Mouse (Mus musculus): ENCODE measurements around the gene Ubap1l. TPM values are rescaled to one million over a fixed set of nuclear protein-coding genes. Genes with fewer than 3 reads are reported as not detected.
A peak's percentile ranks its signal among the peaks of the same experiment; 100 is the strongest.

The Ubap1l gene
- polyA plus RNA-seq, 1 experiment from 2014 or later = not detected

- TF ChIP-seq CTCF (IDR thresholded peaks at IDR 0.05; ENCODE audit: low read depth) = no peak
- no peak for TF ChIP-seq EP300 (IDR thresholded peaks at IDR 0.05; ENCODE audit: low read depth)
- 82% methylated on average over 2 of the region's 2 CpGs for WGBS (ENCODE audit: insufficient replicate concordance)
- DNase-seq (no peak), ATAC-seq (no peak)
- no peak overlapping the region for H3K4me2 ChIP-seq (ENCODE audit: low read depth, low read length)
- no peaks in the 10 kb centered on the region for H3K36me3 ChIP-seq (replicated peaks; ENCODE audit: insufficient read depth, low read length)
- H3K27ac ChIP-seq (ENCODE audit: low read depth) = no peak overlapping the region
- no peaks in the 10 kb centered on the region for H3K27me3 ChIP-seq (ENCODE audit: insufficient read depth, low read length)
- no peaks in the 10 kb centered on the region for H3K9me3 ChIP-seq (ENCODE audit: low read length)
- no peak overlapping the region for H3K9ac ChIP-seq (replicated peaks)
- no peak overlapping the region for H3K4me3 ChIP-seq (ENCODE audit: low read depth, low read length)
- H3K4me1 ChIP-seq (ENCODE audit: insufficient read depth) = no peaks in the 10 kb centered on the region
Measured at GRCm38 (mm10) chr9:65405184-65405449, 44.3 kb downstream of the Ubap1l start.

GRCm38 (mm10) chr9:65407327-65407726 is 46.5 kb downstream of the Ubap1l start:
- no peak overlapping the region for H3K4me2 ChIP-seq (ENCODE audit: low read depth, low read length)
- H3K36me3 ChIP-seq (replicated peaks; ENCODE audit: insufficient read depth, low read length) = no peaks in the 10 kb centered on the region
- ATAC-seq = no peak
- H3K9me3 ChIP-seq (ENCODE audit: low read length) = no peaks in the 10 kb centered on the region
- no peak overlapping the region for H3K4me3 ChIP-seq (ENCODE audit: low read depth, low read length)
- 75% methylated on average over 5 of the region's 5 CpGs for WGBS (ENCODE audit: insufficient replicate concordance)
- DNase-seq = no peak
- no peak overlapping the region for H3K9ac ChIP-seq (replicated peaks)
- TF ChIP-seq EP300 (IDR thresholded peaks at IDR 0.05; ENCODE audit: low read depth) (no peak), CTCF (IDR thresholded peaks at IDR 0.05; ENCODE audit: low read depth) (no peak)
- no peaks in the 10 kb centered on the region for H3K27me3 ChIP-seq (ENCODE audit: insufficient read depth, low read length)
- no peak overlapping the region for H3K27ac ChIP-seq (ENCODE audit: low read depth)
- no peaks in the 10 kb centered on the region for H3K4me1 ChIP-seq (ENCODE audit: insufficient read depth)

GRCm38 (mm10) chr9:65407861-65408260 is 47.0 kb downstream of the Ubap1l start:
- DNase-seq (no peak), ATAC-seq (no peak)
- Histone ChIP-seq H3K4me1 (ENCODE audit: insufficient read depth) (no peaks in the 10 kb centered on the region), H3K27me3 (ENCODE audit: insufficient read depth, low read length) (no peaks in the 10 kb centered on the region), H3K27ac (ENCODE audit: low read depth) (no peak overlapping the region), H3K4me3 (ENCODE audit: low read depth, low read length) (no peak overlapping the region), H3K9ac (replicated peaks) (no peak overlapping the region), H3K36me3 (replicated peaks; ENCODE audit: insufficient read depth, low read length) (no peaks in the 10 kb centered on the region), H3K9me3 (ENCODE audit: low read length) (no peaks in the 10 kb centered on the region), H3K4me2 (ENCODE audit: low read depth, low read length) (no peak overlapping the region)
- TF ChIP-seq EP300 (IDR thresholded peaks at IDR 0.05; ENCODE audit: low read depth) (no peak), CTCF (IDR thresholded peaks at IDR 0.05; ENCODE audit: low read depth) (no peak)
- WGBS (ENCODE audit: insufficient replicate concordance) = 62% methylated on average over 3 of the region's 3 CpGs

- ATAC-seq (peak; percentile 92), DNase-seq (peak; percentile 26)
- no peak overlapping the region for H3K4me3 ChIP-seq (ENCODE audit: low read depth, low read length)
- no peak overlapping the region for H3K4me2 ChIP-seq (ENCODE audit: low read depth, low read length)
- no peaks in the 10 kb centered on the region for H3K4me1 ChIP-seq (ENCODE audit: insufficient read depth)
- H3K27ac ChIP-seq (ENCODE audit: low read depth) = no peak overlapping the region
- 53% methylated on average over 5 of the region's 5 CpGs for WGBS (ENCODE audit: insufficient replicate concordance)
- H3K27me3 ChIP-seq (ENCODE audit: insufficient read depth, low read length) = no peaks in the 10 kb centered on the region
- H3K9ac ChIP-seq (replicated peaks) = no peak overlapping the region
- no peaks in the 10 kb centered on the region for H3K9me3 ChIP-seq (ENCODE audit: low read length)
- TF ChIP-seq EP300 (IDR thresholded peaks at IDR 0.05; ENCODE audit: low read depth) (no peak), CTCF (IDR thresholded peaks at IDR 0.05; ENCODE audit: low read depth) (no peak)
- no peaks in the 10 kb centered on the region for H3K36me3 ChIP-seq (replicated peaks; ENCODE audit: insufficient read depth, low read length)
Measured at GRCm38 (mm10) chr9:65408871-65409295, 48.0 kb downstream of the Ubap1l start.

GRCm38 (mm10) chr9:65410378-65410777 is 49.5 kb downstream of the Ubap1l start:
- no peak overlapping the region for H3K9ac ChIP-seq (replicated peaks)
- ATAC-seq = no peak
- H3K27me3 ChIP-seq (ENCODE audit: insufficient read depth, low read length) = no peaks in the 10 kb centered on the region
- no peak overlapping the region for H3K4me2 ChIP-seq (ENCODE audit: low read depth, low read length)
- no peaks in the 10 kb centered on the region for H3K36me3 ChIP-seq (replicated peaks; ENCODE audit: insufficient read depth, low read length)
- WGBS (ENCODE audit: insufficient replicate concordance) = 77% methylated on average over 8 of the region's 8 CpGs
- no peaks in the 10 kb centered on the region for H3K4me1 ChIP-seq (ENCODE audit: insufficient read depth)
- TF ChIP-seq CTCF (IDR thresholded peaks at IDR 0.05; ENCODE audit: low read depth) = no peak
- TF ChIP-seq EP300 (IDR thresholded peaks at IDR 0.05; ENCODE audit: low read depth) = no peak
- DNase-seq = no peak
- H3K27ac ChIP-seq (ENCODE audit: low read depth) = no peak overlapping the region
- H3K9me3 ChIP-seq (ENCODE audit: low read length) = no peaks in the 10 kb centered on the region
- H3K4me3 ChIP-seq (ENCODE audit: low read depth, low read length) = no peak overlapping the region

GRCm38 (mm10) chr9:65411326-65411725 is 50.5 kb downstream of the Ubap1l start:
- TF ChIP-seq EP300 (IDR thresholded peaks at IDR 0.05; ENCODE audit: low read depth) (no peak), CTCF (IDR thresholded peaks at IDR 0.05; ENCODE audit: low read depth) (no peak)
- 55% methylated on average over 3 of the region's 3 CpGs for WGBS (ENCODE audit: insufficient replicate concordance)
- Histone ChIP-seq H3K9ac (replicated peaks) (no peak overlapping the region), H3K4me2 (ENCODE audit: low read depth, low read length) (no peak overlapping the region), H3K27me3 (ENCODE audit: insufficient read depth, low read length) (no peaks in the 10 kb centered on the region), H3K27ac (ENCODE audit: low read depth) (no peak overlapping the region), H3K4me1 (ENCODE audit: insufficient read depth) (no peaks in the 10 kb centered on the region), H3K4me3 (ENCODE audit: low read depth, low read length) (no peak overlapping the region), H3K9me3 (ENCODE audit: low read length) (no peaks in the 10 kb centered on the region), H3K36me3 (replicated peaks; ENCODE audit: insufficient read depth, low read length) (no peaks in the 10 kb centered on the region)
- DNase-seq = no peak
- no peak for ATAC-seq

GRCm38 (mm10) chr9:65417738-65418137 is 56.9 kb downstream of the Ubap1l start:
- Histone ChIP-seq H3K4me3 (ENCODE audit: low read depth, low read length) (no peak overlapping the region), H3K4me2 (ENCODE audit: low read depth, low read length) (no peak overlapping the region), H3K4me1 (ENCODE audit: insufficient read depth) (no peaks in the 10 kb centered on the region), H3K27me3 (ENCODE audit: insufficient read depth, low read length) (no peaks in the 10 kb centered on the region), H3K9ac (replicated peaks) (no peak overlapping the region), H3K9me3 (ENCODE audit: low read length) (no peaks in the 10 kb centered on the region), H3K36me3 (replicated peaks; ENCODE audit: insufficient read depth, low read length) (no peaks in the 10 kb centered on the region), H3K27ac (ENCODE audit: low read depth) (no peak overlapping the region)
- 60% methylated on average over 3 of the region's 3 CpGs for WGBS (ENCODE audit: insufficient replicate concordance)
- no peak for DNase-seq
- no peak for TF ChIP-seq CTCF (IDR thresholded peaks at IDR 0.05; ENCODE audit: low read depth)
- ATAC-seq = no peak
